Mouse (Mus musculus): ENCODE measurements at regions not wholly inside any gene's neighbourhood (a gene's known extent, or its start where the extent isn't known, plus 50 kb on each side); places are given as distances from the start of the nearest gene placed in this dataset.

GRCm38 (mm10) chr15:90344956-90345355 is 120.8 kb downstream of the Alg10b start:
- Histone ChIP-seq H3K27me3 (ENCODE audit: control insufficient read depth, insufficient read depth, low read length) (no peaks in the 10 kb centered on the region), H3K27ac (replicated peaks; ENCODE audit: low read depth, low read length) (no peak overlapping the region), H3K9me3 (replicated peaks; ENCODE audit: control insufficient read depth, low read length) (no peaks in the 10 kb centered on the region), H3K4me3 (ENCODE audit: low read depth, low read length) (no peak overlapping the region), H3K4me2 (ENCODE audit: low read depth, low read length) (no peak overlapping the region), H3K36me3 (replicated peaks; ENCODE audit: control insufficient read depth, insufficient read depth, low read depth, low read length) (no peaks in the 10 kb centered on the region), H3K4me1 (ENCODE audit: control insufficient read depth, insufficient read depth, low read length) (no peaks in the 10 kb centered on the region), H3K9ac (replicated peaks; ENCODE audit: low read length) (no peak overlapping the region)
- no peak for ATAC-seq (replicated peaks; ENCODE audit: insufficient number of reproducible peaks, low FRiP score, low TSS enrichment, low read depth)
- no peak for DNase-seq (ENCODE audit: low spot score)
- 46% methylated on average over 4 of the region's 4 CpGs for WGBS

GRCm38 (mm10) chr15:90346162-90346561 is 122.1 kb downstream of the Alg10b start:
- no peak overlapping the region for H3K9ac ChIP-seq (replicated peaks; ENCODE audit: low read length)
- H3K4me3 ChIP-seq (ENCODE audit: low read depth, low read length): no peak overlapping the region
- DNase-seq (ENCODE audit: low spot score): no peak
- no peaks in the 10 kb centered on the region for H3K9me3 ChIP-seq (replicated peaks; ENCODE audit: control insufficient read depth, low read length)
- no peaks in the 10 kb centered on the region for H3K36me3 ChIP-seq (replicated peaks; ENCODE audit: control insufficient read depth, insufficient read depth, low read depth, low read length)
- no peaks in the 10 kb centered on the region for H3K27me3 ChIP-seq (ENCODE audit: control insufficient read depth, insufficient read depth, low read length)
- ATAC-seq (replicated peaks; ENCODE audit: insufficient number of reproducible peaks, low FRiP score, low TSS enrichment, low read depth): no peak
- H3K4me1 ChIP-seq (ENCODE audit: control insufficient read depth, insufficient read depth, low read length): no peaks in the 10 kb centered on the region
- no peak overlapping the region for H3K4me2 ChIP-seq (ENCODE audit: low read depth, low read length)
- WGBS: 64% methylated on average over 9 of the region's 9 CpGs
- H3K27ac ChIP-seq (replicated peaks; ENCODE audit: low read depth, low read length): no peak overlapping the region

- no peak for ATAC-seq (replicated peaks; ENCODE audit: insufficient number of reproducible peaks, low FRiP score, low TSS enrichment, low read depth)
- no peak overlapping the region for H3K4me3 ChIP-seq (ENCODE audit: low read depth, low read length)
- no peak for DNase-seq (ENCODE audit: low spot score)
- H3K27ac ChIP-seq (replicated peaks; ENCODE audit: low read depth, low read length): no peak overlapping the region
- H3K4me1 ChIP-seq (ENCODE audit: control insufficient read depth, insufficient read depth, low read length): no peaks in the 10 kb centered on the region
- H3K9ac ChIP-seq (replicated peaks; ENCODE audit: low read length): no peak overlapping the region
- H3K4me2 ChIP-seq (ENCODE audit: low read depth, low read length): no peak overlapping the region
- H3K9me3 ChIP-seq (replicated peaks; ENCODE audit: control insufficient read depth, low read length): no peaks in the 10 kb centered on the region
- WGBS: 79% methylated on average over 9 of the region's 9 CpGs
- H3K27me3 ChIP-seq (ENCODE audit: control insufficient read depth, insufficient read depth, low read length): no peaks in the 10 kb centered on the region
- no peaks in the 10 kb centered on the region for H3K36me3 ChIP-seq (replicated peaks; ENCODE audit: control insufficient read depth, insufficient read depth, low read depth, low read length)
Measured at GRCm38 (mm10) chr15:90346757-90347156, 122.6 kb downstream of the Alg10b start.

- Histone ChIP-seq H3K4me2 (ENCODE audit: low read depth, low read length) (no peak overlapping the region), H3K4me1 (ENCODE audit: control insufficient read depth, insufficient read depth, low read length) (no peaks in the 10 kb centered on the region), H3K9ac (replicated peaks; ENCODE audit: low read length) (no peak overlapping the region), H3K4me3 (ENCODE audit: low read depth, low read length) (no peak overlapping the region), H3K9me3 (replicated peaks; ENCODE audit: control insufficient read depth, low read length) (no peaks in the 10 kb centered on the region), H3K36me3 (replicated peaks; ENCODE audit: control insufficient read depth, insufficient read depth, low read depth, low read length) (no peaks in the 10 kb centered on the region), H3K27ac (replicated peaks; ENCODE audit: low read depth, low read length) (no peak overlapping the region), H3K27me3 (ENCODE audit: control insufficient read depth, insufficient read depth, low read length) (no peaks in the 10 kb centered on the region)
- WGBS: 89% methylated on average over 3 of the region's 3 CpGs
- ATAC-seq (replicated peaks; ENCODE audit: insufficient number of reproducible peaks, low FRiP score, low TSS enrichment, low read depth): no peak
- DNase-seq (ENCODE audit: low spot score): no peak
Measured at GRCm38 (mm10) chr15:90351898-90352297, 127.8 kb downstream of the Alg10b start.

GRCm38 (mm10) chr15:90365656-90366055 is 141.5 kb downstream of the Alg10b start:
- H3K4me1 ChIP-seq (ENCODE audit: control insufficient read depth, insufficient read depth, low read length): no peaks in the 10 kb centered on the region
- H3K36me3 ChIP-seq (replicated peaks; ENCODE audit: control insufficient read depth, insufficient read depth, low read depth, low read length): no peaks in the 10 kb centered on the region
- no peaks in the 10 kb centered on the region for H3K9me3 ChIP-seq (replicated peaks; ENCODE audit: control insufficient read depth, low read length)
- DNase-seq (ENCODE audit: low spot score) (no peak), ATAC-seq (replicated peaks; ENCODE audit: insufficient number of reproducible peaks, low FRiP score, low TSS enrichment, low read depth) (no peak)
- no peaks in the 10 kb centered on the region for H3K27me3 ChIP-seq (ENCODE audit: control insufficient read depth, insufficient read depth, low read length)
- H3K9ac ChIP-seq (replicated peaks; ENCODE audit: low read length): no peak overlapping the region
- no peak overlapping the region for H3K4me3 ChIP-seq (ENCODE audit: low read depth, low read length)
- H3K4me2 ChIP-seq (ENCODE audit: low read depth, low read length): no peak overlapping the region
- H3K27ac ChIP-seq (replicated peaks; ENCODE audit: low read depth, low read length): no peak overlapping the region

GRCm38 (mm10) chr15:90377959-90378358 is 153.8 kb downstream of the Alg10b start:
- ATAC-seq (replicated peaks; ENCODE audit: insufficient number of reproducible peaks, low FRiP score, low TSS enrichment, low read depth) (no peak), DNase-seq (ENCODE audit: low spot score) (no peak)
- H3K9ac ChIP-seq (replicated peaks; ENCODE audit: low read length): no peak overlapping the region
- no peaks in the 10 kb centered on the region for H3K4me1 ChIP-seq (ENCODE audit: control insufficient read depth, insufficient read depth, low read length)
- H3K36me3 ChIP-seq (replicated peaks; ENCODE audit: control insufficient read depth, insufficient read depth, low read depth, low read length): no peaks in the 10 kb centered on the region
- 80% methylated on average over 2 of the region's 2 CpGs for WGBS
- H3K27ac ChIP-seq (replicated peaks; ENCODE audit: low read depth, low read length): no peak overlapping the region
- H3K4me3 ChIP-seq (ENCODE audit: low read depth, low read length): no peak overlapping the region
- no peaks in the 10 kb centered on the region for H3K27me3 ChIP-seq (ENCODE audit: control insufficient read depth, insufficient read depth, low read length)
- H3K4me2 ChIP-seq (ENCODE audit: low read depth, low read length): no peak overlapping the region
- H3K9me3 ChIP-seq (replicated peaks; ENCODE audit: control insufficient read depth, low read length): no peaks in the 10 kb centered on the region

DNA sequence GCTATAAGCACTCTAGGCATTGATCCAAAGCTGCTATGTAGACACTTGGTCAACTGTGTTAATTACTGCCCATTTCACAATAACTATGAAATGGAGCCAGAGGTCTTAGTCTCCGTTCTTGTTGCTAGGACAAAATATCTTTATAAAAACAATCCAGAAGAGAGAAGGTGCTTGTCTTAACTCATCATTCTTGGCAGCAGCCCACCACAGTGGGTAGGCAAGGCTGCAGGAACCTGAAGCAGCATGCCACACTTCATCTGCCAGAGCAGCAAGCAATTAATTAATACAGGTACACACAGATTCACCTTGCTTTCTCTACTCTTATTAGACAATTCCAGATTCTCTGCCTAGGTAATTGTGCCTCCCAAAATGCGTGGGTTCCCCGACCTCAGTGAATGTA is 172.8 kb downstream of the Alg10b start:
- Histone ChIP-seq H3K4me2 (ENCODE audit: low read depth, low read length) (no peak overlapping the region), H3K27ac (replicated peaks; ENCODE audit: low read depth, low read length) (no peak overlapping the region), H3K4me1 (ENCODE audit: control insufficient read depth, insufficient read depth, low read length) (no peaks in the 10 kb centered on the region), H3K9me3 (replicated peaks; ENCODE audit: control insufficient read depth, low read length) (no peaks in the 10 kb centered on the region), H3K27me3 (ENCODE audit: control insufficient read depth, insufficient read depth, low read length) (no peaks in the 10 kb centered on the region), H3K4me3 (ENCODE audit: low read depth, low read length) (no peak overlapping the region), H3K36me3 (replicated peaks; ENCODE audit: control insufficient read depth, insufficient read depth, low read depth, low read length) (no peaks in the 10 kb centered on the region), H3K9ac (replicated peaks; ENCODE audit: low read length) (no peak overlapping the region)
- no peak for ATAC-seq (replicated peaks; ENCODE audit: insufficient number of reproducible peaks, low FRiP score, low TSS enrichment, low read depth)
- 89% methylated on average over 3 of the region's 3 CpGs for WGBS
- DNase-seq (ENCODE audit: low spot score): no peak

GRCm38 (mm10) chr15:90397691-90398377 is 173.7 kb downstream of the Alg10b start:
- Histone ChIP-seq H3K36me3 (replicated peaks; ENCODE audit: control insufficient read depth, insufficient read depth, low read depth, low read length) (no peaks in the 10 kb centered on the region), H3K4me3 (ENCODE audit: low read depth, low read length) (no peak overlapping the region), H3K27ac (replicated peaks; ENCODE audit: low read depth, low read length) (no peak overlapping the region), H3K4me1 (ENCODE audit: control insufficient read depth, insufficient read depth, low read length) (no peaks in the 10 kb centered on the region), H3K9ac (replicated peaks; ENCODE audit: low read length) (no peak overlapping the region), H3K27me3 (ENCODE audit: control insufficient read depth, insufficient read depth, low read length) (no peaks in the 10 kb centered on the region), H3K4me2 (ENCODE audit: low read depth, low read length) (no peak overlapping the region), H3K9me3 (replicated peaks; ENCODE audit: control insufficient read depth, low read length) (no peaks in the 10 kb centered on the region)
- DNase-seq (ENCODE audit: low spot score): no peak
- no peak for ATAC-seq (replicated peaks; ENCODE audit: insufficient number of reproducible peaks, low FRiP score, low TSS enrichment, low read depth)
- 94% methylated on average over 2 of the region's 2 CpGs for WGBS

Measured in embryonic facial prominence, embryonic 11.5 days (tissue).